Mouse (Mus musculus): Measurements from ENCODE around the gene Sall1.

GRCm38 (mm10) chr8:89032412-89032811 is 11.6 kb downstream of the Sall1 start:
- no peak for TF ChIP-seq POLR2A (IDR thresholded peaks at IDR 0.05; ENCODE audit: insufficient read depth, low read length)
- no peak for TF ChIP-seq CTCF (IDR thresholded peaks at IDR 0.05; ENCODE audit: low read depth, low read length)

Measured in ES-Bruce4 (cell line).